Mouse (Mus musculus): ENCODE results near the gene Adamts4. TPM values are rescaled to one million over a fixed set of nuclear protein-coding genes. Genes with fewer than 3 reads are reported as not detected.
A peak's percentile ranks its signal among the peaks of the same experiment; 100 is the strongest.

Gene Adamts4
- 5.1 and 6.1 TPM in 2 replicates for polyA plus RNA-seq (2014; fragmentation: Nextera tagmentation; extraction: Ambion mirVana)

GRCm38 (mm10) chr1:171249913-171250600 is at the start of gene Adamts4:
Gene Adamts4 (plus strand): TSS chr1:171250421.
- peak within 1 kb of the TSS; percentile 77 for H3K27ac ChIP-seq (replicated peaks; ENCODE audit: low read depth, low read length)
- H3K36me3 ChIP-seq (replicated peaks; ENCODE audit: control insufficient read depth, insufficient read depth, low read depth, low read length), result no peaks in the 10 kb centered on the region; the same call in 1 of the 2 replicates
- H3K9ac ChIP-seq (replicated peaks; ENCODE audit: low read length), result peak within 1 kb of the TSS; percentile 60
- no peaks in the 10 kb centered on the region for H3K9me3 ChIP-seq (replicated peaks; ENCODE audit: control insufficient read depth, low read length)
- H3K27me3 ChIP-seq (ENCODE audit: control insufficient read depth, insufficient read depth, low read length), result no peaks in the 10 kb centered on the region
- ATAC-seq (replicated peaks; ENCODE audit: insufficient number of reproducible peaks, low FRiP score, low TSS enrichment, low read depth) (no peak), DNase-seq (ENCODE audit: low spot score) (peak; percentile 76)
- 13% methylated on average over 5 of the region's 5 CpGs for WGBS
- peaks cover 12% of the 10 kb centered on the region for H3K4me1 ChIP-seq (ENCODE audit: control insufficient read depth, insufficient read depth, low read length)
- peak within 1 kb of the TSS; percentile 79 for H3K4me2 ChIP-seq (ENCODE audit: low read depth, low read length)
- peak within 1 kb of the TSS; percentile 34 for H3K4me3 ChIP-seq (ENCODE audit: low read depth, low read length)

- DNase-seq (ENCODE audit: low spot score) (no peak), ATAC-seq (replicated peaks; ENCODE audit: insufficient number of reproducible peaks, low FRiP score, low TSS enrichment, low read depth) (no peak)
- no peak overlapping the region for H3K27ac ChIP-seq (replicated peaks; ENCODE audit: low read depth, low read length)
- H3K4me3 ChIP-seq (ENCODE audit: low read depth, low read length), result no peak overlapping the region
- no peaks in the 10 kb centered on the region for H3K9me3 ChIP-seq (replicated peaks; ENCODE audit: control insufficient read depth, low read length)
- H3K9ac ChIP-seq (replicated peaks; ENCODE audit: low read length), result no peak overlapping the region
- no peaks in the 10 kb centered on the region for H3K36me3 ChIP-seq (replicated peaks; ENCODE audit: control insufficient read depth, insufficient read depth, low read depth, low read length)
- WGBS, result 90% methylated on average over 1 of the region's 1 CpGs
- H3K4me1 ChIP-seq (ENCODE audit: control insufficient read depth, insufficient read depth, low read length), result peaks cover 3% of the 10 kb centered on the region; the same call in 1 of the 2 replicates
- H3K4me2 ChIP-seq (ENCODE audit: low read depth, low read length), result no peak overlapping the region
- peaks cover 8% of the 10 kb centered on the region for H3K27me3 ChIP-seq (ENCODE audit: control insufficient read depth, insufficient read depth, low read length)
Measured at GRCm38 (mm10) chr1:171200769-171201168, 49.5 kb upstream of the Adamts4 start.

GRCm38 (mm10) chr1:171203471-171204248 is 46.6 kb upstream of the Adamts4 start:
- Histone ChIP-seq H3K9me3 (replicated peaks; ENCODE audit: control insufficient read depth, low read length) (no peaks in the 10 kb centered on the region), H3K27ac (replicated peaks; ENCODE audit: low read depth, low read length) (no peak overlapping the region), H3K9ac (replicated peaks; ENCODE audit: low read length) (no peak overlapping the region), H3K4me3 (ENCODE audit: low read depth, low read length) (no peak overlapping the region), H3K4me2 (ENCODE audit: low read depth, low read length) (no peak overlapping the region), H3K4me1 (ENCODE audit: control insufficient read depth, insufficient read depth, low read length) (no peaks in the 10 kb centered on the region), H3K27me3 (ENCODE audit: control insufficient read depth, insufficient read depth, low read length) (no peaks in the 10 kb centered on the region), H3K36me3 (replicated peaks; ENCODE audit: control insufficient read depth, insufficient read depth, low read depth, low read length) (no peaks in the 10 kb centered on the region)
- 54% methylated on average over 10 of the region's 11 CpGs for whole genome bisulfite sequencing
- no peak for ATAC-seq (replicated peaks; ENCODE audit: insufficient number of reproducible peaks, low FRiP score, low TSS enrichment, low read depth)
- no peak for DNase-seq (ENCODE audit: low spot score)

GRCm38 (mm10) chr1:171204249-171204644 is 46.0 kb upstream of the Adamts4 start:
- H3K4me2 ChIP-seq (ENCODE audit: low read depth, low read length), result no peak overlapping the region
- no peaks in the 10 kb centered on the region for H3K36me3 ChIP-seq (replicated peaks; ENCODE audit: control insufficient read depth, insufficient read depth, low read depth, low read length)
- H3K27me3 ChIP-seq (ENCODE audit: control insufficient read depth, insufficient read depth, low read length), result no peaks in the 10 kb centered on the region
- no peaks in the 10 kb centered on the region for H3K4me1 ChIP-seq (ENCODE audit: control insufficient read depth, insufficient read depth, low read length)
- H3K27ac ChIP-seq (replicated peaks; ENCODE audit: low read depth, low read length), result no peak overlapping the region
- DNase-seq (ENCODE audit: low spot score) (no peak), ATAC-seq (replicated peaks; ENCODE audit: insufficient number of reproducible peaks, low FRiP score, low TSS enrichment, low read depth) (no peak)
- H3K9me3 ChIP-seq (replicated peaks; ENCODE audit: control insufficient read depth, low read length), result no peaks in the 10 kb centered on the region
- H3K9ac ChIP-seq (replicated peaks; ENCODE audit: low read length), result no peak overlapping the region
- WGBS, result 53% methylated on average over 7 of the region's 7 CpGs
- H3K4me3 ChIP-seq (ENCODE audit: low read depth, low read length), result no peak overlapping the region

- Histone ChIP-seq H3K4me3 (ENCODE audit: low read depth, low read length) (no peak overlapping the region), H3K27me3 (ENCODE audit: control insufficient read depth, insufficient read depth, low read length) (no peaks in the 10 kb centered on the region), H3K4me1 (ENCODE audit: control insufficient read depth, insufficient read depth, low read length) (no peaks in the 10 kb centered on the region), H3K36me3 (replicated peaks; ENCODE audit: control insufficient read depth, insufficient read depth, low read depth, low read length) (no peaks in the 10 kb centered on the region), H3K27ac (replicated peaks; ENCODE audit: low read depth, low read length) (no peak overlapping the region), H3K4me2 (ENCODE audit: low read depth, low read length) (no peak overlapping the region), H3K9me3 (replicated peaks; ENCODE audit: control insufficient read depth, low read length) (no peaks in the 10 kb centered on the region), H3K9ac (replicated peaks; ENCODE audit: low read length) (no peak overlapping the region)
- DNase-seq (ENCODE audit: low spot score) (no peak), ATAC-seq (replicated peaks; ENCODE audit: insufficient number of reproducible peaks, low FRiP score, low TSS enrichment, low read depth) (no peak)
- WGBS, result 82% methylated on average over 6 of the region's 6 CpGs
Measured at GRCm38 (mm10) chr1:171205704-171206493, 44.3 kb upstream of the Adamts4 start.

- Histone ChIP-seq H3K4me3 (ENCODE audit: low read depth, low read length) (no peak overlapping the region), H3K4me1 (ENCODE audit: control insufficient read depth, insufficient read depth, low read length) (no peaks in the 10 kb centered on the region), H3K27ac (replicated peaks; ENCODE audit: low read depth, low read length) (no peak overlapping the region), H3K9ac (replicated peaks; ENCODE audit: low read length) (no peak overlapping the region), H3K36me3 (replicated peaks; ENCODE audit: control insufficient read depth, insufficient read depth, low read depth, low read length) (no peaks in the 10 kb centered on the region), H3K4me2 (ENCODE audit: low read depth, low read length) (no peak overlapping the region), H3K27me3 (ENCODE audit: control insufficient read depth, insufficient read depth, low read length) (no peaks in the 10 kb centered on the region), H3K9me3 (replicated peaks; ENCODE audit: control insufficient read depth, low read length) (no peaks in the 10 kb centered on the region)
- 24% methylated on average over 4 of the region's 4 CpGs for WGBS
- ATAC-seq (replicated peaks; ENCODE audit: insufficient number of reproducible peaks, low FRiP score, low TSS enrichment, low read depth) (no peak), DNase-seq (ENCODE audit: low spot score) (no peak)
Measured at GRCm38 (mm10) chr1:171209409-171209808, 40.8 kb upstream of the Adamts4 start.

- no peak for ATAC-seq (replicated peaks; ENCODE audit: insufficient number of reproducible peaks, low FRiP score, low TSS enrichment, low read depth)
- WGBS, result 33% methylated on average over 3 of the region's 3 CpGs
Measured at GRCm38 (mm10) chr1:171212854-171213253, 37.4 kb upstream of the Adamts4 start.

More at GRCm38 (mm10) chr1:171212854-171213253, 37.4 kb upstream of the Adamts4 start:
- no peak overlapping the region for H3K9ac ChIP-seq (replicated peaks; ENCODE audit: low read length)
- no peak for DNase-seq (ENCODE audit: low spot score)
- no peak overlapping the region for H3K4me2 ChIP-seq (ENCODE audit: low read depth, low read length)
- H3K9me3 ChIP-seq (replicated peaks; ENCODE audit: control insufficient read depth, low read length), result no peaks in the 10 kb centered on the region
- no peaks in the 10 kb centered on the region for H3K36me3 ChIP-seq (replicated peaks; ENCODE audit: control insufficient read depth, insufficient read depth, low read depth, low read length)
- no peaks in the 10 kb centered on the region for H3K27me3 ChIP-seq (ENCODE audit: control insufficient read depth, insufficient read depth, low read length)
- no peak overlapping the region for H3K4me3 ChIP-seq (ENCODE audit: low read depth, low read length)
- H3K4me1 ChIP-seq (ENCODE audit: control insufficient read depth, insufficient read depth, low read length), result no peaks in the 10 kb centered on the region
- no peak overlapping the region for H3K27ac ChIP-seq (replicated peaks; ENCODE audit: low read depth, low read length)
